Mouse (Mus musculus): ENCODE measurements around the gene Epha6. TPM values are rescaled to one million over a fixed set of nuclear protein-coding genes. Genes with fewer than 3 reads are reported as not detected.

Gene Epha6
- polyA plus RNA-seq, 1 experiment from 2014 or later: 3.2 TPM

- H3K27me3 ChIP-seq: no peaks in the 10 kb centered on the region
- no peak for ATAC-seq (ENCODE audit: low FRiP score, low read depth)
- no peaks in the 10 kb centered on the region for H3K9me3 ChIP-seq
- H3K27ac ChIP-seq (replicated peaks): no peak overlapping the region
- H3K4me1 ChIP-seq: no peaks in the 10 kb centered on the region
- whole genome bisulfite sequencing: 83% methylated on average over 3 of the region's 3 CpGs
- H3K9ac ChIP-seq (replicated peaks): no peak overlapping the region
- H3K4me2 ChIP-seq (replicated peaks): no peak overlapping the region
- peaks cover 8% of the 10 kb centered on the region; the same call in 1 of the 2 replicates for H3K36me3 ChIP-seq
- H3K4me3 ChIP-seq: no peak overlapping the region
Observed at GRCm38 (mm10) chr16:59615675-59616074, 989.7 kb downstream of the Epha6 start.

GRCm38 (mm10) chr16:59610750-59611149 lies 994.6 kb downstream of the Epha6 start:
- H3K4me1 ChIP-seq: no peaks in the 10 kb centered on the region
- no peak overlapping the region for H3K4me3 ChIP-seq
- H3K27ac ChIP-seq (replicated peaks): no peak overlapping the region
- H3K4me2 ChIP-seq (replicated peaks): no peak overlapping the region
- H3K9me3 ChIP-seq: no peaks in the 10 kb centered on the region
- peaks cover 12% of the 10 kb centered on the region; the same call in 1 of the 2 replicates for H3K36me3 ChIP-seq
- no peak for ATAC-seq (ENCODE audit: low FRiP score, low read depth)
- no peaks in the 10 kb centered on the region for H3K27me3 ChIP-seq
- H3K9ac ChIP-seq (replicated peaks): no peak overlapping the region
- 91% methylated on average over 1 of the region's 1 CpGs for WGBS

GRCm38 (mm10) chr16:59604078-59604781 lies 1001.1 kb downstream of the Epha6 start:
- no peak overlapping the region for H3K9ac ChIP-seq (replicated peaks)
- no peaks in the 10 kb centered on the region for H3K36me3 ChIP-seq
- peak overlapping the region; percentile 49 for H3K27ac ChIP-seq (replicated peaks)
- peak overlapping the region; percentile 44 for H3K4me2 ChIP-seq (replicated peaks)
- H3K4me3 ChIP-seq: peak overlapping the region; percentile 13
- 35% methylated on average over 15 of the region's 15 CpGs for WGBS
- ATAC-seq (ENCODE audit: low FRiP score, low read depth): peak; percentile 69
- peaks cover 6% of the 10 kb centered on the region; the same call in 1 of the 2 replicates for H3K4me1 ChIP-seq
- peaks cover 11% of the 10 kb centered on the region for H3K27me3 ChIP-seq
- H3K9me3 ChIP-seq: no peaks in the 10 kb centered on the region

Small RNAs within 50 kb of the gene (microRNA-seq; reads per million reads assigned to microRNA genes)
- not detected for gene Gm24755
